Mouse (Mus musculus) adrenal gland, adult 18-20 months (tissue): ENCODE measurements around the gene Slc38a6. TPM values are rescaled to one million over a fixed set of nuclear protein-coding genes. Genes with fewer than 3 reads are reported as not detected.
A peak's percentile ranks its signal among the peaks of the same experiment; 100 is the strongest.

Experiments
- DNase-seq, 2 experiments: peaks; one replicate each; pipeline ENCODE4 v3.0.0; 2021 to 2022; ENCODE audit warnings: low spot score in 2 of 2
- long read RNA-seq, 2 experiments: library from polyadenylated mRNA; stranded (forward); transcript quantifications; one replicate each; pipeline ENCODE4 v2.0.0; 2021
- total RNA-seq, 2 experiments: library from RNA; stranded (reverse); gene quantifications; 1 replicate in 1 of 2; 2 replicates in 1 of 2; pipeline ENCODE4 v1.2.3; 2021

The Slc38a6 gene
- 1 to 10 TPM; 4.9 to 6.0 TPM for total RNA-seq
- long read RNA-seq, experiment 1, partial matches to known transcripts = 1 of 1 reads
- long read RNA-seq, experiment 1, other reads (novel, unspliced or antisense) = 0 of 1 reads
- long read RNA-seq, experiment 2, partial matches to known transcripts = 1 of 5 reads
- long read RNA-seq, experiment 2, other reads (novel, unspliced or antisense) = 1 of 5 reads

GRCm38 (mm10) chr12:73286287-73287092 lies at the start of gene Slc38a6, which contains the start of gene Trmt5:
Slc38a6 (plus strand) TSS chr12:73286779.
Trmt5 (minus strand) TSS chr12:73286710.
- peak; percentile 86 to 89 for DNase-seq

- DNase-seq = no peak
Observed at GRCm38 (mm10) chr12:73241960-73242359, 44.6 kb upstream of the Slc38a6 start.

- no peak for DNase-seq
Observed at GRCm38 (mm10) chr12:73245687-73246086, 40.9 kb upstream of the Slc38a6 start.

GRCm38 (mm10) chr12:73255006-73255405 lies 31.6 kb upstream of the Slc38a6 start:
- DNase-seq = no peak

GRCm38 (mm10) chr12:73259269-73259668 lies 27.3 kb upstream of the Slc38a6 start:
- DNase-seq = no peak

- no peak for DNase-seq
Observed at GRCm38 (mm10) chr12:73260339-73260738, 26.2 kb upstream of the Slc38a6 start.

GRCm38 (mm10) chr12:73265381-73265978 lies 21.1 kb upstream of the Slc38a6 start:
- DNase-seq = no peak

- no peak for DNase-seq
Observed at GRCm38 (mm10) chr12:73266597-73266996, 20.0 kb upstream of the Slc38a6 start.

- no peak for DNase-seq
Observed at GRCm38 (mm10) chr12:73268497-73268896, 18.1 kb upstream of the Slc38a6 start.

GRCm38 (mm10) chr12:73269531-73269930 lies 17.0 kb upstream of the Slc38a6 start:
- no peak for DNase-seq

GRCm38 (mm10) chr12:73269933-73270332 lies 16.6 kb upstream of the Slc38a6 start:
- DNase-seq = no peak

GRCm38 (mm10) chr12:73274921-73275320 lies 11.7 kb upstream of the Slc38a6 start:
- DNase-seq = no peak

GRCm38 (mm10) chr12:73287609-73288008 lies 1.0 kb downstream of the Slc38a6 start:
- DNase-seq = no peak

GRCm38 (mm10) chr12:73288626-73289025 lies 2.0 kb downstream of the Slc38a6 start:
- DNase-seq = no peak

GRCm38 (mm10) chr12:73294884-73295283 lies 8.3 kb downstream of the Slc38a6 start:
- no peak for DNase-seq

GRCm38 (mm10) chr12:73295505-73296140 lies 9.0 kb downstream of the Slc38a6 start:
- no peak for DNase-seq

- no peak for DNase-seq
Observed at GRCm38 (mm10) chr12:73298621-73299020, 12.0 kb downstream of the Slc38a6 start.

GRCm38 (mm10) chr12:73300531-73300930 lies 14.0 kb downstream of the Slc38a6 start:
- DNase-seq = no peak

- DNase-seq = no peak
Observed at GRCm38 (mm10) chr12:73304636-73305035, 18.1 kb downstream of the Slc38a6 start.

GRCm38 (mm10) chr12:73307750-73308149 lies 21.2 kb downstream of the Slc38a6 start:
- no peak for DNase-seq

- no peak for DNase-seq
Observed at GRCm38 (mm10) chr12:73308711-73309110, 22.1 kb downstream of the Slc38a6 start.
